Mouse (Mus musculus) bone marrow, adult 2 months (tissue): Measurements from ENCODE around the gene Jag1.

Source experiments
- CTCF ChIP-seq: fragments of 200-500 bp; IDR thresholded peaks from 2 replicates; pipeline ENCODE4 v1.5.1; 2011; ENCODE audit warnings: low read length, control low read depth; ENCODE audit not compliant: control insufficient read depth, insufficient read depth
- POLR2A ChIP-seq: fragments of 200-500 bp; IDR thresholded peaks from 2 replicates; pipeline ENCODE4 v1.6.1; 2011; ENCODE audit warnings: low read depth, mild to moderate bottlenecking, control low read depth, low read length, borderline replicate concordance; ENCODE audit not compliant: control insufficient read depth

- TF ChIP-seq CTCF (no peak), POLR2A (no peak)
These were observed 36.8 kb upstream of the Jag1 start for GRCm38 (mm10) chr2:137153172-137153667.
